Mouse (Mus musculus): ENCODE results near the gene Otulinl. TPM values are rescaled to one million over a fixed set of nuclear protein-coding genes. Genes with fewer than 3 reads are reported as not detected.

The Otulinl gene
- polyA plus RNA-seq, 1 experiment from 2014 or later, result 32.0 TPM

DNA sequence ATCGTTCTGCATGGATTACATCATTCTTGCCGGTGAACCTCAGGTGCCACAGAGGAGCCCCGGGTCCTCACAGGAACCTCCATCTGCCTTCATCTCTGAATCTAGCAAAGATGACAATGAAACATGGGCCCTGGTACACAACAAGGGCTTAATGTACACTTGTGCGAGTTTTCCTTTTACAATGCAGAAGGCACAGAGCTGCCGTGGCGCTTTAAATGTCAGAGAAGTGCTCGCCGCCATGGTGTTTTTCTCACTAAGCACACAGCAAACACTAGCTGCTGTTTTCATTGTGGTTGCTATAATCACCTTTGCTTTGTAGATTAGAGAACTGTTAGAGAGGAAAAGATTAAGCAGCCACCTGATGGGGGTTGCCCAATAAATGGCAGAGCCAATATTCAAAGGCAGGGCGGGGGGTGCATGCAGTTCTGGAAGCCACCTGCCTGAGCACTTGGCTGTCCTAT lies 13.3 kb downstream of the Otulinl start:
- H3K4me3 ChIP-seq (replicated peaks), result no peak overlapping the region
- 83% methylated on average over 9 of the region's 9 CpGs for WGBS

DNA sequence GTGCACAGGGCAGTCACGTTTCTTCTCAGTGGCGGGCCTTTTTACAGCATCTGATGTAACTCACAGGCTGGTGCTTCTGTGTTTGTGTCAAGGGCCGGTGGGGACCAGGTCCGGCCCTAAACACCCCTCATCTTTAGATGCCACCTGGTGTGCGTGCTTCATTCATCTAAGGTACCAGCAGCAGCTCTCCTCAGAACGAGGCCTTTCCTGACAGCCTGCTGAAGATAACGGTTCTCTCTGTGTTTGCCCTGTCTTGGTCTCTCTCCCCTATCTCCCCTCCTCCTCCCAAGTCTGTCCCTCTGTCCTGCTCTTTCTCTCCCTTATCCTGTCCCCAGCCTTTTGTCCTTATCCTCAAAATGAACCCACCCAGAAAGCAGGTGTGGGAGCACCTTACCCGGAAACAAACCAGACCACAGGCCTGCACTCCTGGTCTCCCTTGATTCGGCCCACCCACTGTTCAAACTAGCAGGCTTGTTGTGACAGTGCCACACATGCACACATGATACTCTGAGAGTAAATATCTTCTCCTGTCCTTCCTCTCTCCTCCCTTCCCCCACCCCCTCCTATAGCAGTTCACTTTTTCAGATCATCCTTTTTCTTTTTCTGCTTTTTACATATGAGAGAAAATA lies 14.4 kb downstream of the Otulinl start:
- Histone ChIP-seq H3K4me2 (replicated peaks) (no peak overlapping the region), H3K9ac (no peak overlapping the region), H3K9me3 (replicated peaks) (no peaks in the 10 kb centered on the region), H3K27me3 (no peaks in the 10 kb centered on the region), H3K4me3 (replicated peaks) (no peak overlapping the region), H3K36me3 (0 out of 2 replicates have a peak, but pooled peaks cover 3% of the 10 kb centered on the region), H3K27ac (replicated peaks) (no peak overlapping the region), H3K4me1 (0 out of 2 replicates have a peak, but pooled peaks cover 4% of the 10 kb centered on the region)
- WGBS, result 68% methylated on average over 9 of the region's 9 CpGs
- ATAC-seq (ENCODE audit: insufficient number of reproducible peaks, low FRiP score, low TSS enrichment, low read depth), result no peak

More for the DNA sequence above, 13.3 kb downstream of the Otulinl start:
- no peak for ATAC-seq (ENCODE audit: insufficient number of reproducible peaks, low FRiP score, low TSS enrichment, low read depth)
- no peaks in the 10 kb centered on the region for H3K9me3 ChIP-seq (replicated peaks)
- 0 out of 2 replicates have a peak, but pooled peaks cover 10% of the 10 kb centered on the region for H3K4me1 ChIP-seq
- no peaks in the 10 kb centered on the region for H3K27me3 ChIP-seq
- H3K36me3 ChIP-seq, result 0 out of 2 replicates have a peak, but pooled peaks cover 3% of the 10 kb centered on the region
- H3K27ac ChIP-seq (replicated peaks), result no peak overlapping the region
- no peak overlapping the region for H3K4me2 ChIP-seq (replicated peaks)
- no peak overlapping the region for H3K9ac ChIP-seq

DNA sequence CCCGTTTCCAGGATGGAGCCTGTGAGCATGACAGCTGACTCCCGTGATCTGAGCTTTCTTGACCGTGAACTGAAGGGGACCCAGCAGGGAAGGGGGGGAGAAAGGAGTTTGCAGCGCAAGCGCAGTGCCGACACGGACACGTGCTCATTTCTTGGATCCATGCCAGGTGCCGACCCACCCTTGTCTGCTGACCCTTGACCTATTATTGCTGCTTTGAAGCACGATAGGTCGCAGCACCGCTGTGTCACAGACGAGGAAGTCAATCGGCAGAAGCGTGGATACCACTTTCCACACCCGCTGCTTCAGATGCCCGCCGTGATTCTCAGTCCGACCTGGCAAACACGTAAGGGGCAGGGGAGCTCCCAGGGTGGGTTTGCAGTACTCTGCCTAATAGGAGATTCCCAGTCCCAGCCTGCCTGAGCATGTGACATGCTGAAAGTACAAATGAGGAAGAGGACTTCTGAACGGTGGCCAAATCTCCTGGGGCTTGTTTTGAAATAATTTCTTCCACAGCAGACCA lies 15.9 kb downstream of the Otulinl start:
- Histone ChIP-seq H3K36me3 (0 out of 2 replicates have a peak, but pooled peaks cover 3% of the 10 kb centered on the region), H3K4me1 (0 out of 2 replicates have a peak, but pooled peaks cover 4% of the 10 kb centered on the region), H3K4me3 (replicated peaks) (no peak overlapping the region), H3K9ac (no peak overlapping the region), H3K9me3 (replicated peaks) (no peaks in the 10 kb centered on the region), H3K27me3 (no peaks in the 10 kb centered on the region), H3K27ac (replicated peaks) (no peak overlapping the region), H3K4me2 (replicated peaks) (peak overlapping the region; percentile 8; the same call in 1 of the 2 replicates)
- WGBS, result 41% methylated on average over 21 of the region's 21 CpGs
- no peak for ATAC-seq (ENCODE audit: insufficient number of reproducible peaks, low FRiP score, low TSS enrichment, low read depth)

DNA sequence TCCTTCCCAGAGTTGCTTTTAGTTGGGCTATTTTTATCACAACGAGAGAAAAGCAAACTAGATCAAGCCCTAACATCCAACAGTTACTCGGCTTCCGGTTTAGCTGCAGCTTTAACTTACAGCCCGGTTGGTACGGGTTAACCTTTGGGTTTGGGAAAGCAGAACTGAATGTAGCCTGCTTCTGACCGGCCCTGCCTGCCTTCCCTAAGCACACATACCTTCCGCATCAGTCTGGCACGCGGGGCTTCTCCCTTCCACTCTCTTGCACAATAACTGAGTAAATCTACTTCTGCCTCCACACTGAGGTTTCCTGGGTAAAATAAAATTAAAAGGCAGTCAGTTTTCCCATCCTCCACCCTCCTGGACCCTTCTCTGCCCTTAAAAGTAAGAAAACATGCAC lies 17.3 kb downstream of the Otulinl start:
- Histone ChIP-seq H3K9me3 (replicated peaks) (no peaks in the 10 kb centered on the region), H3K27me3 (no peaks in the 10 kb centered on the region), H3K9ac (no peak overlapping the region), H3K4me3 (replicated peaks) (no peak overlapping the region), H3K4me1 (0 out of 2 replicates have a peak, but pooled peaks cover 3% of the 10 kb centered on the region), H3K4me2 (replicated peaks) (no peak overlapping the region), H3K36me3 (0 out of 2 replicates have a peak, but pooled peaks cover 3% of the 10 kb centered on the region), H3K27ac (replicated peaks) (no peak overlapping the region)
- no peak for ATAC-seq (ENCODE audit: insufficient number of reproducible peaks, low FRiP score, low TSS enrichment, low read depth)
- WGBS, result 96% methylated on average over 9 of the region's 9 CpGs

DNA sequence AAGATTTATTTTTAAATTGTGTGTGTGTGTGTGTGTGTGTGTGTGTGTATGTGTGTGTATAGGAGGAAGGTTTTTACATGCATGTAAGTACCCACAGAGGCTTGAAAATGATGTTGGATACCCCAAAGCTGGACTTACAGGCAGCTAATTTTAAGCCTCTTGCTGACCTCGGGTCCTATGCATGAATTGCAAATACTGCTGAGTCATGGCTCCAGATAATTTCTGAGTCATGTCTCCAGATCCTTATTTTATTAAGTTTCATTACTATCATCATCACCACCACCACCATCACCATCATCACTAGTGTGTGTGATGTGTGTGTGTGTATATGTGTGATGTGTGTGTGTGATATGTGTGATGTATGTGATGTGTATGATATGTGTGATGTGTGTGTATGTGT lies 18.7 kb downstream of the Otulinl start:
- Histone ChIP-seq H3K27ac (replicated peaks) (no peak overlapping the region), H3K4me1 (0 out of 2 replicates have a peak, but pooled peaks cover 3% of the 10 kb centered on the region), H3K36me3 (peaks cover 11% of the 10 kb centered on the region; the same call in 1 of the 2 replicates), H3K9me3 (replicated peaks) (no peaks in the 10 kb centered on the region), H3K4me3 (replicated peaks) (no peak overlapping the region), H3K27me3 (no peaks in the 10 kb centered on the region), H3K4me2 (replicated peaks) (no peak overlapping the region), H3K9ac (no peak overlapping the region)
- ATAC-seq (ENCODE audit: insufficient number of reproducible peaks, low FRiP score, low TSS enrichment, low read depth), result no peak
- WGBS, result 59% methylated on average over 1 of the region's 1 CpGs

DNA sequence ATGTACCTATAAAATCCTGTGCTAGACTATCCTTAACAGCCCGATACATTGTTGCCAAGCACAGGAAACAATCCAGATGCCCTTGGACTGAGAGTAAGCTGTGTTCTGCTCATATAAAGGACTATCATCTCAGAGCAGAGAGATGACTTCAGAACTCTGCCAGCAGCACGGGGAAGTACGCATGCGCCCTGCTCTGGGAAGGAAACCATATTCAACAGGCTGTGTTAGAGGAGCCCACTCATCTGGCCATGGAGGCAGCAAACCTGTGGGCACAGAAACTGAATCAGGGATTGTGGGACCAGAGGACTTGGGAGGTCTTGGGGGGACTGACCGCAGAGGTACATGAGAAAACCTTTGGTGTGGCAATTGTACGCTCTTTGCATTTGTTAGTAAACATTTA lies 19.7 kb downstream of the Otulinl start:
- H3K4me3 ChIP-seq (replicated peaks), result no peak overlapping the region
- H3K4me1 ChIP-seq, result 0 out of 2 replicates have a peak, but pooled peaks cover 3% of the 10 kb centered on the region
- H3K27ac ChIP-seq (replicated peaks), result no peak overlapping the region
- no peak for ATAC-seq (ENCODE audit: insufficient number of reproducible peaks, low FRiP score, low TSS enrichment, low read depth)
- 89% methylated on average over 6 of the region's 6 CpGs for WGBS
- H3K9ac ChIP-seq, result no peak overlapping the region
- H3K27me3 ChIP-seq, result no peaks in the 10 kb centered on the region
- H3K4me2 ChIP-seq (replicated peaks), result no peak overlapping the region
- H3K9me3 ChIP-seq (replicated peaks), result no peaks in the 10 kb centered on the region
- peaks cover 11% of the 10 kb centered on the region; the same call in 1 of the 2 replicates for H3K36me3 ChIP-seq

DNA sequence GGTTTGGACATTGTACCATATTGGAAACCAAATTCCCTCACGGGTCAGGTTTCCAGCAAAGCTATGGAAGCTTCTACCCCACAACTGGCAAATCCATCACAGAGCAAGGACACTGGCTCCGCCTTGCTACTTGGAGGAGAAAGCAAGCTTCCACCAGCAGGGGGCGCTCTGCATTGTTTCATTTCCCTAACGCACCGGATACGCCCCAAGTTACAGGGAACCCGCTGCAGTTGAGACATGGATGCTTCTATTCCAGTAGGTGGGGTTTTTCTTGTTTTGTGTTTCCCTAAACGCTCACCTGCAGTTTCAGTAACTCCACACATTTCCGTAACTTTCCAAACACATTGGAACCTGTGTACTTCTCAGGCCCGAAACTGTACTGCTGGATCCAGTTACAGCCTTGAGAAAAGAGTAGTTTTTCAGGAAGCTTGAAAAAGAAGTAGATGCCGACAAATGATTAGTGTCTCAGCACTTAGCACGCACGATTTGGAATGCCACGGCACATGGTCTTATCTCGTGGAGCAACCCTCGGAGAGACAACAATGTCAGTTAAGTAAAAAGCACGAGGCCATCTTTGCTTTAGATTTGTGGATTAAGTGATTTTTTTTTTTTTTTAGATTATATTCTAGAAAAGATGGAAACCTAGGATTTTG lies 21.7 kb downstream of the Otulinl start:
- H3K27ac ChIP-seq (replicated peaks), result no peak overlapping the region
- no peak overlapping the region for H3K9ac ChIP-seq
- no peaks in the 10 kb centered on the region for H3K27me3 ChIP-seq
- 0 out of 2 replicates have a peak overlapping the region, but pooled peaks have one; percentile 2 for H3K4me2 ChIP-seq (replicated peaks)
- peak; percentile 60; the same call in 1 of the 2 replicates for ATAC-seq (ENCODE audit: insufficient number of reproducible peaks, low FRiP score, low TSS enrichment, low read depth)
- peaks cover 11% of the 10 kb centered on the region; the same call in 1 of the 2 replicates for H3K36me3 ChIP-seq
- no peaks in the 10 kb centered on the region for H3K9me3 ChIP-seq (replicated peaks)
- 27% methylated on average over 17 of the region's 17 CpGs for WGBS
- 0 out of 2 replicates have a peak, but pooled peaks cover 3% of the 10 kb centered on the region for H3K4me1 ChIP-seq
- no peak overlapping the region; the same call in 1 of the 2 replicates for H3K4me3 ChIP-seq (replicated peaks)

DNA sequence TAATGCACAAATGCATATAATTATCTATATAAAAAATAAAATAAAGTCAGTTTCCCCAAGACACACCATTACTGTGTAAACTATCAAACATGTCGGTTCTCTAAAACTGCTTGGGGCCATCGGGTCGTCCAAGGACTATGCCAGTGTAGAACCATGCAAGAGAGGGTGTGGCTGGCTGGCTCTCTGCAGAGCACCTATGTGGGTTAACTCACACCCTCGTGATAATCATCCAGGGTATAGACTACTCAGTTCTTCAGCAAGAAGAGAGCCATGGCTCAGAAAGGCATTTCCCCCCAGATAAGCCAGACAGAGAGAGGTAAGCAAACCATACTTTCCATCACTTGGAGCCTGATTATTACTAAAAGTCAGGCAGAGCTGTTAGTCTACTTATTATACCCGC lies 22.2 kb downstream of the Otulinl start:
- no peaks in the 10 kb centered on the region for H3K9me3 ChIP-seq (replicated peaks)
- H3K4me3 ChIP-seq (replicated peaks), result no peak overlapping the region
- 0 out of 2 replicates have a peak, but pooled peaks cover 3% of the 10 kb centered on the region for H3K4me1 ChIP-seq
- no peak overlapping the region for H3K27ac ChIP-seq (replicated peaks)
- H3K9ac ChIP-seq, result no peak overlapping the region
- peaks cover 11% of the 10 kb centered on the region; the same call in 1 of the 2 replicates for H3K36me3 ChIP-seq
- WGBS, result 80% methylated on average over 5 of the region's 5 CpGs
- ATAC-seq (ENCODE audit: insufficient number of reproducible peaks, low FRiP score, low TSS enrichment, low read depth), result no peak
- H3K27me3 ChIP-seq, result no peaks in the 10 kb centered on the region
- no peak overlapping the region for H3K4me2 ChIP-seq (replicated peaks)

DNA sequence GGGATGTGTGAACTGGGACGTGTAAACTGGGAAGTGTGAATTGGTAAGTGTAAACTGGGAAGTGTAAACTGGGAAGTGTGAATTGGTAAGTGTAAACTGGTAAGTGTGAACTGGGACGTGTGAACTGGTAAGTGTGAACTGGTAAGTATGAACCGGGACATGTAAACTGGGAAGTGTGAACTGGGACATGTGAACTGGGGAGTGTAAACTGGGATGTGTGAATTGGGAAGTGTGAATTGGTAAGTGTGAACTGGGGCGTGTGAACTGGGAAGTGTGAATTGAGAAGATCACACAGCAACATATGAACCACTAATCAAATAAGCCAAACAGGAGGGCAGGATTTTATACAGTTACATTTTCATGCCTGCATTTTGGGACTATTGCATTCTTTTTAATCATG lies 23.0 kb downstream of the Otulinl start:
- no peak overlapping the region for H3K4me2 ChIP-seq (replicated peaks)
- WGBS, result 91% methylated on average over 4 of the region's 4 CpGs
- H3K27me3 ChIP-seq, result no peaks in the 10 kb centered on the region
- 0 out of 2 replicates have a peak, but pooled peaks cover 3% of the 10 kb centered on the region for H3K4me1 ChIP-seq
- ATAC-seq (ENCODE audit: insufficient number of reproducible peaks, low FRiP score, low TSS enrichment, low read depth), result no peak
- H3K27ac ChIP-seq (replicated peaks), result no peak overlapping the region
- H3K9me3 ChIP-seq (replicated peaks), result no peaks in the 10 kb centered on the region
- H3K9ac ChIP-seq, result no peak overlapping the region
- H3K36me3 ChIP-seq, result peaks cover 8% of the 10 kb centered on the region; the same call in 1 of the 2 replicates
- H3K4me3 ChIP-seq (replicated peaks), result no peak overlapping the region

DNA sequence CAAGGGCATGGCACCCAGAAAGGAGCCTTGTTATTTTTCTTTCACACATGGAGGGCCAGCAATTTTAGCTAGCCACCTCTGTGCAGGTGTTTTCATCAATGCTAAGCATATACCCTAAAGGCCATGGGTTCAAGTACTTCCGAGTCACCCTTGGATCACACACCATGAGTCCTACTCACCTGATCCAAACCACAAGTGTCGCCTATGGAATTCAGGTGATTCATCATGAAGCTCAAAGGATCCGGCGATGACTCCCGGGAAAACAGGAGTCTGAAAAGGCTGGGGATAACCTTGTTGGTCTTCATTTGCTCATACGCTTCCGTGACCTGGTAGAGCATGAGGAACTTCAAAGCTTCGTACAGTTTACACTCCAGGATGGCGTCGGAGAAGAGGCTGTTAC lies 23.5 kb downstream of the Otulinl start:
- Histone ChIP-seq H3K9ac (no peak overlapping the region), H3K27me3 (no peaks in the 10 kb centered on the region), H3K4me2 (replicated peaks) (no peak overlapping the region), H3K4me3 (replicated peaks) (no peak overlapping the region), H3K27ac (replicated peaks) (no peak overlapping the region), H3K36me3 (peaks cover 8% of the 10 kb centered on the region; the same call in 1 of the 2 replicates), H3K4me1 (0 out of 2 replicates have a peak, but pooled peaks cover 3% of the 10 kb centered on the region), H3K9me3 (replicated peaks) (no peaks in the 10 kb centered on the region)
- 93% methylated on average over 10 of the region's 10 CpGs for WGBS
- ATAC-seq (ENCODE audit: insufficient number of reproducible peaks, low FRiP score, low TSS enrichment, low read depth), result no peak

DNA sequence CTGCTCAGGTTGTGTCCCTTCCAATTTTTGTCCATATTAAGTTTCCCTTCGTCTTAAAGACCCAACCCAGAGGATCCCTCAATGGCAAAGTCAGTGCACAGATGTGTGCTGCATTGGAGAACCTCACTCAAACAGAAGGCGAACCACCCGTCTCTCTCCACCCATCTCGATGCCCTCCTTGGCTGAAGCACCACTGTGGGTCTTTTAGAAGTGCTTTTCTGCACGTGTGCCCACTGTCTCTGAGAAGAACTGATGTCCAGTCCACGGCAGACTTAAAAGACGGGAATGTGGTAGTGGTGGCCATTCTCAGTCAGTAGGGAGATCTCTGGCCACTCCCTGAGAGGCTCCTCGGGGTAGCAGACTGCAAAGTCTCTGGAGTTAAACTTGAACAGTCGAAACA lies 24.8 kb downstream of the Otulinl start:
- Histone ChIP-seq H3K27me3 (no peaks in the 10 kb centered on the region), H3K4me3 (replicated peaks) (no peak overlapping the region), H3K4me2 (replicated peaks) (no peak overlapping the region), H3K4me1 (0 out of 2 replicates have a peak, but pooled peaks cover 3% of the 10 kb centered on the region), H3K9me3 (replicated peaks) (no peaks in the 10 kb centered on the region), H3K27ac (replicated peaks) (no peak overlapping the region), H3K9ac (no peak overlapping the region), H3K36me3 (peaks cover 8% of the 10 kb centered on the region; the same call in 1 of the 2 replicates)
- no peak for ATAC-seq (ENCODE audit: insufficient number of reproducible peaks, low FRiP score, low TSS enrichment, low read depth)
- 74% methylated on average over 9 of the region's 9 CpGs for WGBS

Measured in embryonic facial prominence, embryonic 15.5 days (tissue).